Mouse (Mus musculus): ENCODE measurements around the gene Sgsm3.

The Sgsm3 gene

GRCm38 (mm10) chr15:80979611-80980010, 2.0 kb downstream of the Sgsm3 start:
- CTCF ChIA-PET: no interaction called here

- CTCF ChIA-PET: no interaction called here
Observed at GRCm38 (mm10) chr15:80981176-80981575, 3.6 kb downstream of the Sgsm3 start.

- CTCF ChIA-PET: no interaction called here
Observed at GRCm38 (mm10) chr15:80983264-80983663, 5.7 kb downstream of the Sgsm3 start.

GRCm38 (mm10) chr15:80988331-80988730, 10.8 kb downstream of the Sgsm3 start:
- CTCF ChIA-PET: no interaction called here

GRCm38 (mm10) chr15:80989712-80990111, 12.1 kb downstream of the Sgsm3 start:
- CTCF ChIA-PET: no interaction called here

- CTCF ChIA-PET: no interaction called here
Observed at GRCm38 (mm10) chr15:80994959-80995358, 17.4 kb downstream of the Sgsm3 start.

GRCm38 (mm10) chr15:80996090-80996835, 18.7 kb downstream of the Sgsm3 start:
- CTCF ChIA-PET: no interaction called here

- CTCF ChIA-PET: no interaction called here
Observed at GRCm38 (mm10) chr15:80997077-80997476, 19.5 kb downstream of the Sgsm3 start.

GRCm38 (mm10) chr15:81000419-81001138, 23.0 kb downstream of the Sgsm3 start:
- CTCF ChIA-PET: no interaction called here

GRCm38 (mm10) chr15:81006127-81006735, 28.7 kb downstream of the Sgsm3 start:
- CTCF ChIA-PET: no interaction called here

GRCm38 (mm10) chr15:81007339-81007738, 29.8 kb downstream of the Sgsm3 start:
- CTCF ChIA-PET: no interaction called here

GRCm38 (mm10) chr15:81007905-81008304, 30.3 kb downstream of the Sgsm3 start:
- CTCF ChIA-PET: no interaction called here

GRCm38 (mm10) chr15:81008689-81009123, 31.1 kb downstream of the Sgsm3 start:
- CTCF ChIA-PET: interaction anchor here (0.5 to 1.1 kb wide), 2 partner anchors 30 to 54 kb away, joined by 4 to 6 read pairs; no protein-coding TSS in a partner anchor

- CTCF ChIA-PET: interaction anchor here (1.4 kb wide), 1 partner anchor 18 kb away, joined by 3 read pairs; no protein-coding TSS in a partner anchor
Observed at GRCm38 (mm10) chr15:81010114-81010513, 32.5 kb downstream of the Sgsm3 start.

GRCm38 (mm10) chr15:81011523-81011922, 34.0 kb downstream of the Sgsm3 start:
- CTCF ChIA-PET: no interaction called here

- CTCF ChIA-PET: interaction anchor here (0.7 kb wide), 1 partner anchor 386 kb away, joined by 7 read pairs; no protein-coding TSS in a partner anchor
Observed at GRCm38 (mm10) chr15:81012359-81012758, 34.8 kb downstream of the Sgsm3 start.

- CTCF ChIA-PET: no interaction called here
Observed at GRCm38 (mm10) chr15:81013186-81013585, 35.6 kb downstream of the Sgsm3 start.

GRCm38 (mm10) chr15:81015068-81015744, 37.6 kb downstream of the Sgsm3 start:
- CTCF ChIA-PET: interaction anchor here (1.3 kb wide), 1 partner anchor 12 kb away, joined by 3 read pairs; no protein-coding TSS in a partner anchor

GRCm38 (mm10) chr15:81016488-81016887, 38.9 kb downstream of the Sgsm3 start:
- CTCF ChIA-PET: interaction anchor here (0.5 to 0.6 kb wide), 2 partner anchors 9 to 49 kb away, joined by 3 to 6 read pairs; no protein-coding TSS in a partner anchor

GRCm38 (mm10) chr15:81017308-81017707, 39.7 kb downstream of the Sgsm3 start:
- CTCF ChIA-PET: no interaction called here

- CTCF ChIA-PET: interaction anchor here (0.7 to 1.2 kb wide), 2 partner anchors 13 to 25 kb away, joined by 3 to 4 read pairs; no protein-coding TSS in a partner anchor
Observed at GRCm38 (mm10) chr15:81021377-81021776, 43.8 kb downstream of the Sgsm3 start.

- CTCF ChIA-PET: interaction anchor here (1.1 kb wide), 1 partner anchor 13 kb away, joined by 3 read pairs; no protein-coding TSS in a partner anchor
Observed at GRCm38 (mm10) chr15:81022437-81022836, 44.9 kb downstream of the Sgsm3 start.

Measured in spleen, embryonic (tissue).